Mouse (Mus musculus) ES-E14 (cell line): ENCODE measurements around the gene Abhd15.

ENCODE experiments used
- CHD2 ChIP-seq: IDR thresholded peaks from 2 replicates; pipeline ENCODE4 v1.6.1; 2014; ENCODE audit warnings: mild to moderate bottlenecking, low read depth, low read length, inconsistent platforms
- HCFC1 ChIP-seq: IDR thresholded peaks from 2 replicates; pipeline ENCODE4 v1.6.1; 2012; ENCODE audit warnings: low read length, inconsistent platforms, borderline replicate concordance; ENCODE audit not compliant: insufficient read depth
- MAFK ChIP-seq: IDR thresholded peaks from 2 replicates; pipeline ENCODE4 v1.6.1; 2014; ENCODE audit warnings: mild to moderate bottlenecking, low read depth, low read length, inconsistent platforms; ENCODE audit not compliant: insufficient read depth
- ZC3H11A ChIP-seq: IDR thresholded peaks from 2 replicates; pipeline ENCODE4 v1.6.1; 2012; ENCODE audit warnings: low read depth, mild to moderate bottlenecking, inconsistent platforms, low read length, borderline replicate concordance

GRCm38 (mm10) chr11:77585201-77585600 is 70.3 kb downstream of the Abhd15 start:
- TF ChIP-seq MAFK (no peak), HCFC1 (no peak), ZC3H11A (no peak), CHD2 (no peak)
